Mouse (Mus musculus) stomach, embryonic 15.5 days (tissue): ENCODE measurements around the gene Dok3. TPM values are rescaled to one million over a fixed set of nuclear protein-coding genes. Genes with fewer than 3 reads are reported as not detected.

Source experiments
- ATAC-seq: fragments of 200-750 bp; cut with Nextera tagmentation; 2 replicates; pipeline ENCODE4 v1.8.0; 2017; ENCODE audit warnings: low read depth, moderate number of reproducible peaks, moderate TSS enrichment; ENCODE audit not compliant: insufficient read depth, low FRiP score
- H3K27ac ChIP-seq: fragments of 300-500 bp; sonication (generic); 2 replicates; pipeline ENCODE4 v1.5.1; 2015; ENCODE audit warnings: mild to moderate bottlenecking, inconsistent platforms
- H3K27me3 ChIP-seq: fragments of 300-500 bp; sonication (generic); replicated peaks from 2 replicates; pipeline ENCODE4 v1.6.1; 2015; ENCODE audit warnings: inconsistent platforms
- H3K36me3 ChIP-seq: fragments of 300-500 bp; sonication (generic); 2 replicates; pipeline ENCODE4 v1.6.1; 2015; ENCODE audit warnings: inconsistent platforms
- H3K4me1 ChIP-seq: fragments of 300-500 bp; sonication (generic); 2 replicates; pipeline ENCODE4 v1.6.1; 2015; ENCODE audit warnings: inconsistent platforms
- H3K4me2 ChIP-seq: fragments of 300-500 bp; sonication (generic); 2 replicates; pipeline ENCODE4 v1.6.1; 2015; ENCODE audit warnings: mild to moderate bottlenecking, inconsistent platforms
- H3K4me3 ChIP-seq: fragments of 300-500 bp; sonication (generic); replicated peaks from 2 replicates; pipeline ENCODE4 v1.5.1; 2015; ENCODE audit warnings: inconsistent platforms
- H3K9ac ChIP-seq: fragments of 300-500 bp; sonication (generic); 2 replicates; pipeline ENCODE4 v1.6.1; 2015; ENCODE audit warnings: inconsistent platforms
- H3K9me3 ChIP-seq: fragments of 300-500 bp; sonication (generic); 2 replicates; pipeline ENCODE4 v1.6.1; 2016; ENCODE audit warnings: inconsistent platforms
- WGBS: fragments of 180-500 bp; shearing (Covaris S2); methylation state at CpG from one replicate; pipeline ENCODE4 v1.1.7; 2015; 5-methylcytosine and 5-hydroxymethylcytosine counted together
- polyA plus RNA-seq: library from polyadenylated mRNA; unstranded; fragments of >200 nt; fragmentation: Nextera tagmentation; extraction: Ambion mirVana; gene quantifications from 2 replicates; pipeline ENCODE4 v1.2.1, GENCODE M21; 2015

The Dok3 gene
- polyA plus RNA-seq, 1 experiment from 2014 or later = 5.3 TPM

DNA sequence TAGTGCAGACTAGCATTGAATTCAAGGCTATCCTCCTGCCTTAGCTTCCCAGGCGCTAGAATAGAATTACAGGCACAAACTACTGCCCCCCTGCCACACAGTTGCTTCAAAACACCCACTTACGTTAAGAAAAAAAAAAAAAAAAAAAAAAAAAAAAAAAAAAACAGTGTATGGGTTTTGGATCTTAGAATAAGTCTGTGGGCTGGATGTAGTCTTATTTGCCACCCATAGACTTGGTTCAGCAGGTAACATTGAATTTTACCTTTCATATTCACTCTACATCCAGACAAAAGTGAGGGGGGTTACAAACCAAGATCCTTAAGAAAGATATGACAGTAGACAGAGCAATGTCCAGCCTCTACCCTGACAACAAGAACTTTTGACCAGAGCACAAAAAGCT, 38.9 kb upstream of the Dok3 start:
- Histone ChIP-seq H3K4me2 (no peak overlapping the region), H3K36me3 (peaks cover 4% of the 10 kb centered on the region; the same call in 1 of the 2 replicates), H3K4me1 (peaks cover 12% of the 10 kb centered on the region), H3K27ac (no peak overlapping the region), H3K9ac (no peak overlapping the region), H3K4me3 (no peak overlapping the region), H3K27me3 (no peaks in the 10 kb centered on the region), H3K9me3 (no peaks in the 10 kb centered on the region)
- WGBS = 81% methylated on average over 2 of the region's 2 CpGs
- ATAC-seq = no peak

DNA sequence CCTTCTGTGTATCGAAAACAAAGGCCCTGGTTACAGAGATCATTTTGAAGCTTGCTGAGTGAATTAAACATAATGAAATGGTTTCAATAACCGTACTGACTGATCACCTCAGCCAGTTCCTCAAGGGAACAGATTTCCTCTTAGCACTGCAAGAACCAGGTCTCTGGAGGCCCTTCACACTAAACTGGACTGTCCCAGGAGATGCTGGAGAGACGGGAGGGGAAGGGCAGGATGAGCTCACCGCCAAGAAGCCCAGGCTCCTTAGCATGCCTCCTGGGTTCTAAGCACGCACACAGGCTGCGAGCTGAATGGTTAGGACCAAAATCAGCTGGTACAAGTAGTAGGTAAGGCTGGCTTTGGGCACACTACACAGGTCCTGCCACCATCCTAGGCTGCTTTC, 37.9 kb upstream of the Dok3 start:
- Histone ChIP-seq H3K27me3 (no peaks in the 10 kb centered on the region), H3K9ac (no peak overlapping the region), H3K4me2 (no peak overlapping the region), H3K36me3 (peaks cover 4% of the 10 kb centered on the region; the same call in 1 of the 2 replicates), H3K4me1 (peaks cover 9% of the 10 kb centered on the region), H3K27ac (no peak overlapping the region), H3K4me3 (no peak overlapping the region), H3K9me3 (no peaks in the 10 kb centered on the region)
- ATAC-seq = no peak
- 77% methylated on average over 6 of the region's 6 CpGs for WGBS

DNA sequence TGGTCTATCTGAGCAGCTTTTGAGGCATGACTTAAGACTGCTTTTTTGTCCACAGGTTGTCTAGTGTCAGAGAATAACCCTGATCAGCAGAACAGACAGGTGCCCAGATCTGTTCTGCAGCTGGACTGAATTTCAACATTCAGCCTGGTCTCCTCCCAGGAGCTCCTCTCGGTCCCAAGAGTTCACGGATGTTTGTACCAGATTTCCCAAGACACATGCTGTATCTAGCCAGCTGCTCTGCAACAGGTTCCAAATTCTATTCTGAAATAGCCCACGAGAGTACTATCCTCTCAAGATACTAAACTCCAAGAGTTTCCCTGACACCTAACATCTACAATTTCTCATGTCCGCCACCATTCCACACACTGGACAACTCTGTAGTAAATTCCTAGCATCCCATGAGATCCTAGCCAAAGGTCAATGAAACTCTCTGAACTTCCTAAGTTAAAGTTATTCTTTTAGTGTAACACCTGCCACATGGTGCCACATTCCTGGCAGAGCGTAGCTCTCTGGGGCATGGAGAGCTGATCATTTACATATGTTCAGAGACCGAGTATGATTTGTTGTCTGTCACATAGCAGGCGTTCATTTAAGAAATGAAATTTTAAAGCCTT, 34.3 kb upstream of the Dok3 start:
- Histone ChIP-seq H3K27me3 (no peaks in the 10 kb centered on the region), H3K27ac (no peak overlapping the region), H3K4me3 (no peak overlapping the region), H3K4me1 (no peaks in the 10 kb centered on the region), H3K36me3 (peaks cover 4% of the 10 kb centered on the region; the same call in 1 of the 2 replicates), H3K9me3 (no peaks in the 10 kb centered on the region), H3K9ac (no peak overlapping the region), H3K4me2 (no peak overlapping the region)
- ATAC-seq = no peak
- 81% methylated on average over 7 of the region's 7 CpGs for WGBS

DNA sequence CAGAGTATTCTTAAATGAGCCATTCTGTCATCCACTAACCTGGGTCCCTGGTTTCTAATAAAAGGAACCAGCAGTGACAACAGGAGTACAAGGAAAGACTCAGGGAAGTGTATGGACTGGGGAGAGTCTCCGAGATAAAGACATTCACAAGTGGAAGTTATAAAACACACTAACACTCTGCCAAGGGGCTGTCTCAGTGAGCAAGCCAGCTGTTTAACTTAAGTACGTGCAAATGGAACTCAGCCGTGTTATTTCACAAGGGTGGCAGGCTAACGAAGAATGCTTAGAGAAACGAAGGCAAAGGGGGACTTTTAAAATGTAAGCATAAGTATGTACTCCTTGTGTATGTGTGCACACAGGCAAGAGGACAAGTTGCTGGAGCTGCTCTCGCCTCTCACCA, 28.4 kb upstream of the Dok3 start:
- Histone ChIP-seq H3K4me3 (no peak overlapping the region), H3K36me3 (peaks cover 21% of the 10 kb centered on the region), H3K9ac (no peak overlapping the region), H3K9me3 (no peaks in the 10 kb centered on the region), H3K27ac (no peak overlapping the region), H3K4me1 (no peaks in the 10 kb centered on the region), H3K4me2 (no peak overlapping the region), H3K27me3 (no peaks in the 10 kb centered on the region)
- 74% methylated on average over 6 of the region's 6 CpGs for WGBS
- no peak for ATAC-seq

DNA sequence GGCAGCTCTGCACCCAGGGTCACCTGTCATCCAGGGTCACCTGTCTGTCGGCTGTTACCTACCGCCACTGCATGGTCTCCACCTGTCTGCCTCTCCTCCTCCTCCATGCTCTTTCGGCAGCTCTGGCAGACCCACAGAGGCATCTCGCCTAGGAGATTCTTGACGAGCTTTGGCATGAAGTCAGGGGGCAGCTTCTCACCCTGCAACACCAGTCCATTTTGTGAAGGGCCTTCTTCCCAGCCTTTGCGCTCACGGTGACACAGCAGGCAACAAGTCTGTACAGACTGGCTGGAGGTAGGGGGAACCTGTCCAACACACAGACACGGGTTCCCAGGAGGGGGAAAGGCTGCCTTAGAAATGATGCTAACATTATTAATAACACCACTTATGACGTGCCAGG, 26.8 kb upstream of the Dok3 start:
- H3K27ac ChIP-seq = no peak overlapping the region
- no peak for ATAC-seq
- WGBS = 87% methylated on average over 9 of the region's 9 CpGs
- peaks cover 31% of the 10 kb centered on the region for H3K36me3 ChIP-seq
- no peaks in the 10 kb centered on the region for H3K27me3 ChIP-seq
- no peak overlapping the region for H3K4me2 ChIP-seq
- no peaks in the 10 kb centered on the region for H3K9me3 ChIP-seq
- no peak overlapping the region for H3K9ac ChIP-seq
- no peaks in the 10 kb centered on the region for H3K4me1 ChIP-seq
- no peak overlapping the region for H3K4me3 ChIP-seq

DNA sequence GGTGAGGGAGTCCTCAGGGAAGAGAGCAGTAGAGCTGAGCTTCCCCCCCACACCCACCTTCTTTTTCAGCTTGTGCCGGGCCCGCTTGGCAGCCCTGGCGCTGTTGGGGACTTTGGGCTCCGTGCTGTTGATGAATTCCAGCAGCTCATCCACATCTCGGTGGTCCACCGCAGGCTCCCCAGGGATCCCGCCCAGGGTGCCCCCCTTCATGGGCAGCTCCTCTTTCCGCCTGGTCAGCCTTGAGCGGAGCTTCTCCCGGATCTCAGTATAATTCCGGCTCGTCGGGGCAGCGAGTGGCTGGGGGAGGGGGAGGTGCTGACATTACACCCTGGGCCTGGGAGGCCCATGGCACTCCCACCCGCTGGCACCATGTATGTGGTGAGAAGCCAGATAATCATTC, 20.0 kb upstream of the Dok3 start:
- Histone ChIP-seq H3K4me2 (no peak overlapping the region), H3K9ac (no peak overlapping the region), H3K4me3 (no peak overlapping the region), H3K4me1 (no peaks in the 10 kb centered on the region), H3K36me3 (peaks cover 39% of the 10 kb centered on the region), H3K27ac (no peak overlapping the region), H3K27me3 (no peaks in the 10 kb centered on the region), H3K9me3 (no peaks in the 10 kb centered on the region)
- ATAC-seq = no peak
- WGBS = 93% methylated on average over 15 of the region's 15 CpGs

DNA sequence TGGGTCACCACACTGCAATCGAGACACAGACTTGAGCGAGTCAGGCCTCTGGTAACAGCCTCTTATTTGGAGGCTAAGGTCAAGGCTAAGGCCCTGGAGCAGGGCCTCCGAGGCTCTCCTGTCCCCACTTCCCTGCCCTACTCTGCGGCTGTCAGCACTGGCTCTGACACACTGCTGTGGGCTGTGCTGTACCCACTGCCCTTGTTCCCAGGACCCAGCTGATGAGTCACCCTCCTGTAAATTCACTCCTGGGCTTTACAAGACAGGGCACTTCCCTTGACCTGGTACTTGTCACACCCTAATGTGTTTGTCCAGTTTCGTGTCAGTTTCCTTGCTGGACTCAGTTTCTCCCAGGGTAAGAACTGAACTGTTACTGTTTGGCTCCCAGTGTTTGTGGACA, 19.3 kb upstream of the Dok3 start:
- no peak overlapping the region for H3K27ac ChIP-seq
- H3K27me3 ChIP-seq = no peaks in the 10 kb centered on the region
- no peak overlapping the region for H3K9ac ChIP-seq
- no peaks in the 10 kb centered on the region for H3K4me1 ChIP-seq
- ATAC-seq = no peak
- WGBS = 90% methylated on average over 5 of the region's 5 CpGs
- H3K9me3 ChIP-seq = no peaks in the 10 kb centered on the region
- H3K4me2 ChIP-seq = no peak overlapping the region
- peaks cover 37% of the 10 kb centered on the region for H3K36me3 ChIP-seq
- H3K4me3 ChIP-seq = no peak overlapping the region

DNA sequence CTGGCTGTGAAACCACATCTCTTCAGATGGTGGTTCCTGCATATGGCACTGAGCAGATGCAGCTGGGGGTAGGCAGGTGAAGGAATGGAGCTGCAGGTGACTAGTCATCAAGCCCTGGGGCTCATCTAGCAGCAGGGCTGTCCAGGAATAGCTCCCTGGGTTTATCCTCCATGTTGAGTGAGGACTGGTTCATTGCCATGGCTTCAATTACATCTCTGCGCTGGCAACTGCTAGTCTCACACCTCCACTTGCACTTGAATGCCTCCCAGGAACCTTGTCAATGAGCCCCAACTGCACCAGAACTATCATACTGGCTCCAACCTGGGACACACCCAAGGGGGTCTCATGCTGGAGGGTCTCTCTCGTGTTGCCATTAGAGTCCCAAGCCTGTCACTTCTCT, 18.8 kb upstream of the Dok3 start:
- no peak for ATAC-seq
- H3K9me3 ChIP-seq = no peaks in the 10 kb centered on the region
- no peak overlapping the region for H3K4me2 ChIP-seq
- no peak overlapping the region for H3K9ac ChIP-seq
- H3K36me3 ChIP-seq = peaks cover 42% of the 10 kb centered on the region
- H3K4me1 ChIP-seq = no peaks in the 10 kb centered on the region
- H3K27me3 ChIP-seq = no peaks in the 10 kb centered on the region
- WGBS = 87% methylated on average over 2 of the region's 2 CpGs
- no peak overlapping the region for H3K4me3 ChIP-seq
- H3K27ac ChIP-seq = no peak overlapping the region

DNA sequence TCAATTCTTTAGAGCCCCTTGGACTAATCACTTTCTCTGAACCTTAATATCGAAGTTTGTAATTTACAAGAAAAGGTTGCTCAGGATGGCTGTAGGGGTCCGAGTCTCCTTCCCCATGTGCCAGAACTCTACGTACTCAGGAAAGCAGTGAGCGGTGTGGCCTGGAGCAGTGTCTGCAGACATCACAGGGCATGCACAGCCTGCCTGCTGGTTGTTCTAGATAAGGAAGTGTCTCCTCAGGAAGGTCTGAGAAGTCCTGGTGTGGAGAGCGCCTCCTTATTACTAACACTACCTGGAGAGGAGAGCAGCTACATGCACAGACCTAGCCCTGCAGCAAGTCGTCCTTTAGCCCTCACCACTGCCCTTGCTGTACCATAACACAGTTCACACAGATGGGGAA, 15.7 kb upstream of the Dok3 start:
- no peak overlapping the region for H3K4me3 ChIP-seq
- H3K27ac ChIP-seq = no peak overlapping the region
- 84% methylated on average over 6 of the region's 6 CpGs for WGBS
- peaks cover 60% of the 10 kb centered on the region for H3K36me3 ChIP-seq
- ATAC-seq = peak; percentile 44; the same call in 1 of the 2 replicates
- H3K4me2 ChIP-seq = no peak overlapping the region
- H3K9me3 ChIP-seq = no peaks in the 10 kb centered on the region
- no peak overlapping the region for H3K9ac ChIP-seq
- H3K4me1 ChIP-seq = no peaks in the 10 kb centered on the region
- no peaks in the 10 kb centered on the region for H3K27me3 ChIP-seq

DNA sequence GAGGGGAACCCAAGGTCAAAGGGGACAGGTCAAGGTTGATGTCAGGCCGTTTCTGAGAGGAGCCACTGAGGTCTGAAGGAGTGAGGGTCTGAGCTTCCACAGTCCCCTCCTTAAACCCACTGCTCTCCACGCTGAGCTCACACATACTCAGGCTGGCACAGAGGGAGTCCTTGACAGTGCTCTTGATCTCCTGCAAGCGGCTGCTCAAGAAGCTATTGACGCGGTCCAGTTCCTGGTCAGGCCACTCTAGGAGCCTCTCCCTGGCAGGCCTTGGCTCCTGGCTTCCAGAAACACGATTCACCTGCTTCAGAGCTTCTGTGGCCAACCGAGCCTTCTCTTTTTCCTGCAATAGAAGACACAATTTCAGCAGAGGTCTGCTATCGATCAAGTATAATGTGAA, 14.4 kb upstream of the Dok3 start:
- no peaks in the 10 kb centered on the region for H3K4me1 ChIP-seq
- H3K4me2 ChIP-seq = no peak overlapping the region
- ATAC-seq = no peak
- H3K4me3 ChIP-seq = no peak overlapping the region
- H3K9me3 ChIP-seq = no peaks in the 10 kb centered on the region
- WGBS = 87% methylated on average over 8 of the region's 8 CpGs
- no peak overlapping the region for H3K9ac ChIP-seq
- peaks cover 58% of the 10 kb centered on the region for H3K36me3 ChIP-seq
- no peaks in the 10 kb centered on the region for H3K27me3 ChIP-seq
- H3K27ac ChIP-seq = no peak overlapping the region

DNA sequence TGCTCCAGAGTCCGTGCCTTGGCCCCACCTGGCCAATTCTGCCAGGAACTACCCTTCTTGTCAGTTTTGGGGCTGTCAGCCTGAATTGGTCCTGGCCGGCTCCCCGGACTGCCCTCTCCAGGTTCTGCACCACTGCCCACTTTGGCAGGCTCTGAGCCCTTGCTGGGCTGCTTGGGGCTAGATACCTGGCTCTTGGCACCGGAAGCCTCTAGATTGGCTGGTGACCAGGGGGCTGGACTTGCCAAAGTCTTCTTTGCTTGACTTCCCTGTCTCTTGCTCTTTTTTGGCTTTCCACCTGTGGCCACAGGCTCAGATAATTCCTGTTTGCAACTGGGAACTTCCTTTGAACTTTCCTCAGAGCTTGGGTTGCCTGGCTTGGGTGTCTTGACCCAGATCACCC, 13.8 kb upstream of the Dok3 start:
- H3K4me3 ChIP-seq = no peak overlapping the region
- 94% methylated on average over 4 of the region's 4 CpGs for WGBS
- no peak for ATAC-seq
- no peaks in the 10 kb centered on the region for H3K4me1 ChIP-seq
- no peak overlapping the region for H3K27ac ChIP-seq
- no peak overlapping the region for H3K9ac ChIP-seq
- H3K4me2 ChIP-seq = no peak overlapping the region
- H3K9me3 ChIP-seq = no peaks in the 10 kb centered on the region
- H3K36me3 ChIP-seq = peaks cover 53% of the 10 kb centered on the region
- H3K27me3 ChIP-seq = no peaks in the 10 kb centered on the region

DNA sequence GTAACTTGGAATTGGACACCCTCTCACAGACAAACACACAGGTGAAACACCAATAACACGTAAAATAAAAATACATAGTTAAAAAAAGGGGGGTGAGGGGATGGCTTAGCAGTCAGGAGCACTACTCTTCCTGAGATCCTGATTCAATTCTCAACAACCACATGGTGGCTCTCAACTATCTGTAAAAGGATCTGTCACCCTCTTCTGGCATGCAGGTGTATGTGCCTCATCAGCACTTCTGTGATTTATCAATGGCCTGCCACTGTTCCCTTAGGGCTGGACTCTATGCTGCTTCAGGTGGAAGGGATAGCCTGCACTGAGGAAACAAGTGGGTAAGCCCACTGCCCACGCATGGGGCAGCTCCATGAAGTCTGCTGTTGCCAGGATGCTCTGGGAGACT, 11.8 kb upstream of the Dok3 start:
- no peak overlapping the region for H3K27ac ChIP-seq
- 0 out of 2 replicates have a peak, but pooled peaks cover under 1% of the 10 kb centered on the region for H3K4me1 ChIP-seq
- no peak for ATAC-seq
- H3K9me3 ChIP-seq = no peaks in the 10 kb centered on the region
- no peaks in the 10 kb centered on the region for H3K27me3 ChIP-seq
- H3K36me3 ChIP-seq = peaks cover 56% of the 10 kb centered on the region
- no peak overlapping the region for H3K4me2 ChIP-seq
- 83% methylated on average over 2 of the region's 2 CpGs for WGBS
- H3K4me3 ChIP-seq = no peak overlapping the region
- no peak overlapping the region for H3K9ac ChIP-seq
